Mouse (Mus musculus): Measurements from ENCODE around the gene Traf3ip3.

DNA sequence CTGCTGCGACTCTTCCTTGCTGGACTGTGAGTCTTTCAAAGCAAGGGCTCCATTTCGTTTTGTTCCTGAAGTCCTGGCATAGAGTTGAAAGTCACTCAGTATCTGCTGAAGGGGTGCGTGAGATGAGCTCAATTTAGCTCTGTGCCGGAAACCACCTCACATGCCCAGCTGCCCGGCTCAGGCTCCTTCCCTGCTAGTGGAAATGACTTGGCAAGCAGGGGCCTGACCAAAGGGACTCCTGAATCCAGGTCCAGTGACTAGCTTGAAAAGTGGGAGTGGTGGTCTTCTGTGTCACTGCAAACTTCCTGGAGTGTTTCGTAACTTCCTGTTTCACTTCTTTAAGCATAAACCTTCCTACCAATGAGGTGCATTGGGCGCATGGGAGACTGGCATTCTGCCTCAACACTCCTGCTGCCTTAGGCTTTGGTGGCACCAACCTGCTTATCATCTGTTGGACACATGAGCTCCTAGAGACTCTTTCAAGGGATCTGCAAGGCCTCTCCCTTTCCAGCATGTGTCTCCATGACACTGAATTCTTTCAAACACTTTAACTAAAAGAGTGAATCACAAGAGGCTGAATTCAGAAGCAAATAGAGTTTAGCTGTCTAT is 9.7 kb downstream of the Traf3ip3 start:
- TF ChIP-seq MAX (IDR thresholded peaks at IDR 0.05; ENCODE audit: low read depth) (no peak), USF1 (IDR thresholded peaks at IDR 0.05; ENCODE audit: low read depth) (no peak), POLR2A (IDR thresholded peaks at IDR 0.05; ENCODE audit: insufficient read length, low read depth) (no peak), MYOG (IDR thresholded peaks at IDR 0.05; ENCODE audit: control insufficient read depth in 1 of 3, insufficient read depth in 1 of 3, insufficient read length in 2 of 3, low read depth in 2 of 3) (no peak), TCF12 (IDR thresholded peaks at IDR 0.05; ENCODE audit: insufficient read depth, poor library complexity, severe bottlenecking) (no peak), MYOD1 (IDR thresholded peaks at IDR 0.05; ENCODE audit: control insufficient read depth in 1 of 3, insufficient read length in 2 of 3, low read depth in 2 of 3) (no peak), POLR2AphosphoS2 (IDR thresholded peaks at IDR 0.05; ENCODE audit: insufficient read length, low read depth) (no peak), E2F4 (IDR thresholded peaks at IDR 0.05; ENCODE audit: insufficient read depth) (no peak), REST (IDR thresholded peaks at IDR 0.05; ENCODE audit: insufficient read depth, insufficient read length) (no peak), CEBPB (IDR thresholded peaks at IDR 0.05; ENCODE audit: insufficient read depth, poor library complexity, severe bottlenecking) (no peak), SRF (IDR thresholded peaks at IDR 0.05; ENCODE audit: control insufficient read depth, insufficient read length, low read depth) (no peak), TCF3 (IDR thresholded peaks at IDR 0.05; ENCODE audit: insufficient read length, low read depth) (no peak)

Measured in myocyte (in vitro differentiated cells).